Mouse (Mus musculus): ENCODE data around the gene Cfap221. TPM values are rescaled to one million over a fixed set of nuclear protein-coding genes. Genes with fewer than 3 reads are reported as not detected.

The Cfap221 gene
- not detected in 2 replicates for polyA plus RNA-seq (2015; fragmentation: Nextera tagmentation; extraction: Ambion mirVana)

DNA sequence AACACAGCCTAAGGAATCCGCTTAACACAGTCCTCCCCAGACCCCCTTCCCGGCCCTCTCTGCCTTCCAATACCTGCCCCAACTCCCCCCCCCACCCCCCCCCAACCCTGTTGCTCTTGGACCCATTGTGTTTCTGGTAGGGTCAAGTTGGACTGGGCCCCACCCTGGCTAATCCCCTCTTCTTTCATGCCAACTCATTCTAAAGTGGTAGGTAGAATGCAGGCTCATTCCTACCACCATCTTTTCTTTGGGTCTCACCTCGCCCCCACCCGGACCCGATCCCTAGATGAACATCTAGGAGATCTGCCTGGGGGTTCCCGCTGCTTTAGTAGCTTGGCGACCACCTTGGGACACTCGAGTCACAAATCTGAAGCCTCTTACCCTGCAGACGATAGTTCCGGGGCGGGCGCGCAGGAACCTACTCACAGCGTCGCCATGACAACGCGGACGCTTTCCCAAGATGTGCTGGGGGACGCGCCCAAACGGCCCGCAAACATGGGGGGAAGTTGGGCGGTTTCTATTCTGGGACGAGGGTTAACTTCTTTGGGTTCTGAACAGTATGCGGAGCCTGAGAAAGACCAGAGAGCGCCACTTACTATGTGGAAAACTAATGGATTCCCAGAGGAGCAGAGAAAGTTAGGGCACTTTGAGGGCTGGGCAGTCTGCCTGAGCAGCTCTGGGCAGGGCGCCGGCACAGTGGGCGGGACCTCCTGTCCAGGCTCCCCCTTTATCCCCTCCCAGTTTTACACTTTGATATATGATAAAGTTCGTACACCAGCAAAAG, at the start of gene Cfap221:
Gene Cfap221, minus strand, starts transcription at position 437 of the 784 bp plus-strand sequence.
- H3K9ac ChIP-seq: no peak within 1 kb of the TSS
- H3K27ac ChIP-seq: no peak within 1 kb of the TSS
- no peaks in the 10 kb centered on the region for H3K36me3 ChIP-seq
- H3K9me3 ChIP-seq (replicated peaks): no peaks in the 10 kb centered on the region
- 0 out of 2 replicates have a peak, but pooled peaks cover 2% of the 10 kb centered on the region for H3K27me3 ChIP-seq
- peak; percentile 80 for ATAC-seq (ENCODE audit: low read depth)
- peak; percentile 26 for DNase-seq
- 5% methylated on average over 30 of the region's 30 CpGs for WGBS (ENCODE audit: insufficient replicate concordance)
- peak within 1 kb of the TSS; percentile 64 for H3K4me2 ChIP-seq
- peaks cover 8% of the 10 kb centered on the region for H3K4me1 ChIP-seq (replicated peaks)
- peak within 1 kb of the TSS; percentile 54 for H3K4me3 ChIP-seq (replicated peaks)

DNA sequence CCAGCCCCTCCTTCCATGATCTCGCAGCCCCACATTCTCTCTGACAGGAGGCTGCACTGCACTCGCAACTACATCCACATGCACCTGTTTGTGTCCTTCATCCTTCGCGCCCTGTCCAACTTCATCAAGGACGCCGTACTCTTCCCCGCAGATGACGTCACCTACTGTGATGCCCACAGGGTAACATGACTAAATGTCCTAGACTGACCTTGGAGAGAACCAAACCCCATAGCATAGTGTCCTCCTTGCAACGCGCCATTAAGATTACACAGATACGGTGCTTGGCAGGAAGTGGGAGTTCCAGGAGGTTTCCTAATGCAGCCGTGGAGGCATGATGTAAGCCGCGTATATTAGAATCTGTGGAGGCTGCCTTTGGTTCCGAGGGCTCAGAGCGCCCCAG, 47.5 kb upstream of the Cfap221 start:
- ATAC-seq (ENCODE audit: low read depth): no peak
- 62% methylated on average over 16 of the region's 16 CpGs for WGBS (ENCODE audit: insufficient replicate concordance)
- H3K4me2 ChIP-seq: no peak overlapping the region
- H3K4me3 ChIP-seq (replicated peaks): no peak overlapping the region
- DNase-seq: no peak
- H3K4me1 ChIP-seq (replicated peaks): no peaks in the 10 kb centered on the region
- no peak overlapping the region for H3K9ac ChIP-seq
- H3K9me3 ChIP-seq (replicated peaks): no peaks in the 10 kb centered on the region
- no peaks in the 10 kb centered on the region for H3K36me3 ChIP-seq
- no peaks in the 10 kb centered on the region for H3K27me3 ChIP-seq
- no peak overlapping the region for H3K27ac ChIP-seq

DNA sequence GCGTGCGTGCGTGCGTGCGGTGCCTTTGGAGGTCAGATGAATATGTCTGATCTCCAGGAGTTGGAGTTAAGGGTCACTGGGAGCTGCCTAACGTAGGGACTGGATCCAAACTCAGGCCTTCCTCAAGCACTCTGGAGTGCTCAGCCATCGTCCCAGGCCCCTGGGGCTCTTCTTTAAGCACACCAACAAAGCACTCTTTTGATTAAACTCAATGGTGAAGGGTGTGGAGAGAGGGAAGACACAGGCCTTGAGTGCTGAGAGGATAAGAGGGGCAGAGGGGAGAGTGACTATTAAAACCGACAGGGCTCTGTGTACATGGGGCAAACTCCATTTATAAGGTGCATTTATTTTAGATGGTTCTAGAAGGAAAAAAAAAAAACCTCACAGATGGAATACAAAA, 45.4 kb upstream of the Cfap221 start:
- H3K27ac ChIP-seq: no peak overlapping the region
- no peak overlapping the region for H3K4me2 ChIP-seq
- H3K27me3 ChIP-seq: no peaks in the 10 kb centered on the region
- ATAC-seq (ENCODE audit: low read depth): no peak
- no peak overlapping the region for H3K4me3 ChIP-seq (replicated peaks)
- no peak for DNase-seq
- no peaks in the 10 kb centered on the region for H3K36me3 ChIP-seq
- H3K9me3 ChIP-seq (replicated peaks): no peaks in the 10 kb centered on the region
- 77% methylated on average over 8 of the region's 8 CpGs for WGBS (ENCODE audit: insufficient replicate concordance)
- peaks cover under 1% of the 10 kb centered on the region; the same call in 1 of the 2 replicates for H3K4me1 ChIP-seq (replicated peaks)
- no peak overlapping the region for H3K9ac ChIP-seq

DNA sequence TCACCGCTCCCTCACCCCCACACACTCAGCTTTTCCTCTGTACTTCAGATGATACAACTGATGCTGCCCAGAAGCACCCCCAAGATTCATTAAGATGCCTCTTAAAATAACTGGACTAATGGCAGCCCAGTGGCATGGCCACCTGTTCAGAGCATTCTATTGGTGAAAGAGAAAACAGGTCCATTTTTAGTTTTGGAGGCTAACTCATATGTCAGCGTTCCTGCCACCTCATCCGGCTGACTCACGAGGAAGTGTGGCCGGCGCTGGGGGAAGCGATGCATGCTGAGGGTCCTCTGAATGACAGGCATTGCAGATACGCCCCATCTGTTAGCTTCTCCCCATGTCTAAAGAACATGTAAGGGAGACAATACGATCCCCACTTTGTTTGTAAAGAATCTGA, 41.6 kb upstream of the Cfap221 start:
- no peak overlapping the region for H3K4me2 ChIP-seq
- no peaks in the 10 kb centered on the region for H3K36me3 ChIP-seq
- no peak overlapping the region for H3K27ac ChIP-seq
- DNase-seq (no peak), ATAC-seq (ENCODE audit: low read depth) (no peak)
- H3K4me3 ChIP-seq (replicated peaks): no peak overlapping the region
- H3K9ac ChIP-seq: no peak overlapping the region
- peaks cover 6% of the 10 kb centered on the region; the same call in 1 of the 2 replicates for H3K4me1 ChIP-seq (replicated peaks)
- 46% methylated on average over 9 of the region's 9 CpGs for WGBS (ENCODE audit: insufficient replicate concordance)
- no peaks in the 10 kb centered on the region for H3K9me3 ChIP-seq (replicated peaks)
- H3K27me3 ChIP-seq: no peaks in the 10 kb centered on the region

DNA sequence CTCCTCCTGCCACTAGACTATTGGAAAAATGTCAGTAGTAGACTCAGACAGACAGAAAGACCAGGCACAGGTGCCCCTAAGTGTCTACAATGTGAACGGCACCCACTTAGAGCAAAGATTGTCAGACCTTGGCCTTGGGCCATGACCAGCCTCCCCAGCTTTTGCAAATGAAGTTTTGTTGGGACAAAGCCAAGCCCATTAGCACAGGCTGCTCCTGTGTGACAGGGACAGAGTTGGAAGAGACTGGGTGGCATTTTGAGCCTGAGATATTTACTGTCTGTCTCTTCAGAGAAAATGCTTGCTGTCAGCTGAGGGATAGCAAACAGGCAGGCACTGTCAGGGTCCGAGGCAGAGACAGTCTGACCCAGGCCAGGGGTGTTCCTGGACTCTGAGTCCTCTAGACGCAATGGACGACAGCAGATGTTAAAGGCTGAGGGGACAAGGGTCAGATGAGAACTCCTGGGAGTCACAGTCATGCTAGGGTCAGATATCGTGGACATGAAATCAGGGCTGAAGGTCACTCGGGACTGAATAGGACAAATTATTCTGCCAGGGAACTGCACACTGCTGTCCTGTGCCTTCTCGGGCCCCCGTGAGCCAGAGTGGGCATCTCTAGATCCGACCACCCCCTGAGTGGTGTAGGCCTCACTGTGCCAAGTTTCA, 40.1 kb upstream of the Cfap221 start:
- ATAC-seq (ENCODE audit: low read depth) (no peak), DNase-seq (no peak)
- H3K9ac ChIP-seq: no peak overlapping the region
- no peak overlapping the region for H3K4me2 ChIP-seq
- no peak overlapping the region for H3K27ac ChIP-seq
- no peaks in the 10 kb centered on the region for H3K27me3 ChIP-seq
- H3K4me1 ChIP-seq (replicated peaks): peaks cover 11% of the 10 kb centered on the region; the same call in 1 of the 2 replicates
- no peak overlapping the region for H3K4me3 ChIP-seq (replicated peaks)
- H3K36me3 ChIP-seq: no peaks in the 10 kb centered on the region
- WGBS (ENCODE audit: insufficient replicate concordance): 47% methylated on average over 9 of the region's 9 CpGs
- H3K9me3 ChIP-seq (replicated peaks): no peaks in the 10 kb centered on the region

DNA sequence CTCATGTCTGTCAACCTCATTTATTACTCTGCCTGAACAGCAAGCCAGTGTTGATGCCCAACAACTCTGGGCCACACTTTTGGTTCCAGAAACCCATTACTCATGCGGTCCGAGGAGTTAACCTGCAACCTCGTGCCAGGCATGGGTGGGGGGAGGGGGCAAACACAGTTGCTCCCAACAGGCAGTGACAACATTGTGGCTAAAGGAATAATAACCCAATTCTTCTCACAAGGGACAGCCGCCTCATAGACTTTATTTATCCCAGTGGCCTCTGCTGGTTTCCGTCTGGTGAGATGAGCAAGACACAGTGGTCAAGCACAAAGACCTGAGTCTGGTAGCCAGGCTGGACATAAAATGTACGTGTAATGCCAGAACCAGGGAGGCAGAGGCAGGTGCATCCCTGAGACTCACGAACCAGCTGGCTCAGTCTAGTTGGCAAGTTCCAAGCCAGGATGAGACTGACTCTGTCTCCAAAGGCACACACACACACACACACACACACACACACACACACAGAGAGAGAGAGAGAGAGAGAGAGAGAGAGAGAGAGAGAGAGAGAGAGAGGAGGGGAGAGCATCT, 38.5 kb upstream of the Cfap221 start:
- H3K4me1 ChIP-seq (replicated peaks): peaks cover 11% of the 10 kb centered on the region; the same call in 1 of the 2 replicates
- no peak for DNase-seq
- H3K4me2 ChIP-seq: no peak overlapping the region
- H3K9me3 ChIP-seq (replicated peaks): no peaks in the 10 kb centered on the region
- H3K36me3 ChIP-seq: no peaks in the 10 kb centered on the region
- H3K27ac ChIP-seq: no peak overlapping the region
- H3K27me3 ChIP-seq: no peaks in the 10 kb centered on the region
- no peak overlapping the region for H3K4me3 ChIP-seq (replicated peaks)
- WGBS (ENCODE audit: insufficient replicate concordance): 58% methylated on average over 7 of the region's 7 CpGs
- no peak for ATAC-seq (ENCODE audit: low read depth)
- no peak overlapping the region for H3K9ac ChIP-seq

DNA sequence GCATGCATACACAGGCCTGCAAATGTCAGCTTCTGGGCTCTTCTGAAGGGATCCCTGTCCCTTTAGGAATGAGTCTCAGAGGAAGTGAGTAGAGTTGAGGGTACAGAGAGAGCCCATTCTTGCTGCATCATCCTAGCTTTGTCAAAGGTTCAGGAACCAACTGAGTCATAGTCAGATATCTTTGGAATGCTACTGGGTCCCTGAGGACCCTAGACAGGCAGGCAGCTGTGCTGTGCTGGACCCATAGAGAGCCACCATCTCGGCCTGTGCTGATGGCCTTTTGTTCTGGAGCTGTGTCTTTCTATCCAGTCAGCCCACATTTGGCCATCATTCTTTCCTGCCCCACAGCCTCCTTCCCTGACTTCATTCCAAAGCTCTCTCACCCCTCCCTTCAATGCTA, 37.8 kb upstream of the Cfap221 start:
- H3K9ac ChIP-seq: no peak overlapping the region
- no peaks in the 10 kb centered on the region for H3K27me3 ChIP-seq
- H3K4me1 ChIP-seq (replicated peaks): peaks cover 11% of the 10 kb centered on the region; the same call in 1 of the 2 replicates
- no peak overlapping the region for H3K4me2 ChIP-seq
- no peaks in the 10 kb centered on the region for H3K36me3 ChIP-seq
- ATAC-seq (ENCODE audit: low read depth): no peak
- DNase-seq: no peak
- no peaks in the 10 kb centered on the region for H3K9me3 ChIP-seq (replicated peaks)
- H3K27ac ChIP-seq: no peak overlapping the region
- 71% methylated on average over 1 of the region's 1 CpGs for WGBS (ENCODE audit: insufficient replicate concordance)
- H3K4me3 ChIP-seq (replicated peaks): no peak overlapping the region

DNA sequence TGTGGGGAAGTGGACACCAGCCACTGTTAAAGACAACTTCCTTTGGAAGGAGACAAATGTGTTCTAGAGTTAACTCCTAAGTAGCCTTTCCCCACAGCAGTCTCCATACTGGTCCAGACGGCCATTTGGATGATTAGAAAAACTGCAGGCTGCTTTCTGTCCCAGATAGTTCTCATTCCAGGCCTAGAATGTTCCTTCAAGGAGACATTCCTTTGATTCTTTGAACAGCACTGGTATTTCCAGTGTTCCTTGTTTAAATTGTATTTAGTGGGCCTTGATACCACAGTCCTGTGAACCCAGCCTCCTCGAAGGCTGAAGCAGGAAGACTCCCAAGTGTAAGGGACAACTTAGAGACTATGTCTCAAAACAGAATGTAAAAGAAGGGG, 36.4 kb upstream of the Cfap221 start:
- no peaks in the 10 kb centered on the region for H3K9me3 ChIP-seq (replicated peaks)
- H3K4me2 ChIP-seq: no peak overlapping the region
- no peaks in the 10 kb centered on the region for H3K36me3 ChIP-seq
- WGBS (ENCODE audit: insufficient replicate concordance): 56% methylated on average over 2 of the region's 2 CpGs
- no peak overlapping the region for H3K9ac ChIP-seq
- ATAC-seq (ENCODE audit: low read depth) (no peak), DNase-seq (no peak)
- no peaks in the 10 kb centered on the region for H3K27me3 ChIP-seq
- peaks cover 11% of the 10 kb centered on the region; the same call in 1 of the 2 replicates for H3K4me1 ChIP-seq (replicated peaks)
- no peak overlapping the region for H3K4me3 ChIP-seq (replicated peaks)
- H3K27ac ChIP-seq: no peak overlapping the region

DNA sequence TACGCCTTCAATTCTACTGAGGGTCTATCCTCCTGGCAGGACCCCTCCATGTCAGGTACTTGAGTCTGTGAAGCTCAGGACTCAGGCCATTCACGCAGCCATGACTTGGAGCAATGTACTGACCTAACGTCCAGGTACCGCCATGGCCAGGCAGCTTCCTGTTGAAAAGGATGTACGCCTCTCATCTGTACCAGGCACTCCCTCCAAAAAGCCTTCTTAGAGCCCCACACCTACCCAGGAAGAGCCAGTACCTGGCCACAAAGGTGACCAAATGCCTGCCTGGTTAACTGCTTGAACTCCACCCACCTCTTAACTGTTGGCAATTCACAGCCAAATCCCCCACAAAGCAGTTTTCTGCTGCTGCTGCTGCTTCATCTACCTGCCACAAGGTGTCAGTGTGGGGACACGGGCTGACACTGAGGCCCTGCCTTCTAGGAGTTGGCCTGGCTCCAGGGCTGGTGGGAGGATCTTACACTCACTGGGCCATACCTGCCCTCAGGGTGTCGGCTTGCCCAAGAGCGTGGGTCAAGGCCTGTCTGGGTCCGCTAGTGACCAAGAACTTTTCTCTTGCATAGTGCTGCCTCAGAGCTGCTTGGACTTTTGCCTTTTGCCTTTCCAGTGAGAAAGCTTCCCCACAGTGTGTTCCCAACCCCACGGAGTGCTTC, 35.9 kb upstream of the Cfap221 start:
- Histone ChIP-seq H3K36me3 (no peaks in the 10 kb centered on the region), H3K27me3 (no peaks in the 10 kb centered on the region), H3K9me3 (replicated peaks) (no peaks in the 10 kb centered on the region), H3K27ac (no peak overlapping the region), H3K4me1 (replicated peaks) (peaks cover 11% of the 10 kb centered on the region; the same call in 1 of the 2 replicates), H3K9ac (no peak overlapping the region), H3K4me3 (replicated peaks) (no peak overlapping the region), H3K4me2 (no peak overlapping the region)
- peak; percentile 16 for DNase-seq
- 36% methylated on average over 10 of the region's 10 CpGs for WGBS (ENCODE audit: insufficient replicate concordance)
- ATAC-seq (ENCODE audit: low read depth): peak; percentile 73

DNA sequence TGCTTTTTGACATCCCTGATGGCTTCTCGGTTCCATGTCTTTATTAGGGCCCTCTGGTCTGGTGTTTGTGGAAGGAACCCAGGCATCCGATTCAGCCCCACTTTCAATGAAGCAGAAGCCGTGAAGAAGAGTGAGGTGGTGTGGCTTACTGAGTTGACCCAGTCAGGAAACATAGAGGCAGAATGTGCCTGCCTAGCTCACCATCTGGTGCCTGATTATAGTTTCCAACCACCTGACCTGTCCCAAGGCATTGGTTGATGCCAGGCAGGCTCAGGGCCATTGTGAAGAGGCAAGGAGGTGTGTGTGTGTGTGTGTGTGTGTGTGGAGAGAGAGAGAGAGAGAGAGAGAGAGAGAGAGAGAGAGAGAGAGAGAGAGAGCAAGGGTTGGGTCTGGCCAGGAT, 33.4 kb upstream of the Cfap221 start:
- no peaks in the 10 kb centered on the region for H3K36me3 ChIP-seq
- H3K9me3 ChIP-seq (replicated peaks): no peaks in the 10 kb centered on the region
- WGBS (ENCODE audit: insufficient replicate concordance): 59% methylated on average over 3 of the region's 3 CpGs
- no peaks in the 10 kb centered on the region for H3K27me3 ChIP-seq
- H3K4me3 ChIP-seq (replicated peaks): no peak overlapping the region
- H3K9ac ChIP-seq: no peak overlapping the region
- H3K4me1 ChIP-seq (replicated peaks): peaks cover 5% of the 10 kb centered on the region; the same call in 1 of the 2 replicates
- ATAC-seq (ENCODE audit: low read depth): no peak
- no peak overlapping the region for H3K27ac ChIP-seq
- H3K4me2 ChIP-seq: no peak overlapping the region
- DNase-seq: no peak

DNA sequence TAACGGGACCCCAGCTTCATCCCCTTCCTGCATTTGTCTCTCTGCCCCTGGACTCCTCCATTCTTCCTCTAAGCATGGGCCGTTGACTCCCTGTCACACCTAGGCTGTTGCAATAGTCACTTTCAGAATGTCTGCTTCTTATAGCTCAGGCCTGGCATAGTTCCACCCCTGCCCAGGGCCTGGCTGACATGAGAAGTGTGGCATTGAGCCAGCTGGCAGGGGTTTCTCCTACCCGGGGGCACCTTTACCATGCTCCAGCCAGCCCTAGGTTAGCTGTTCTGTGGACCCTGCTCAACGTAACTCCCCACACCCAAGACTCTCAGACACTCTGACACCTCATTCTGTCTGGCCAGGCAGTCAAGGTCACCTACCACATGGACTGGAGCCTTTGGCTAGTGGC, 30.7 kb upstream of the Cfap221 start:
- Histone ChIP-seq H3K4me2 (no peak overlapping the region), H3K9me3 (replicated peaks) (no peaks in the 10 kb centered on the region), H3K27me3 (no peaks in the 10 kb centered on the region), H3K36me3 (no peaks in the 10 kb centered on the region), H3K4me3 (replicated peaks) (no peak overlapping the region), H3K27ac (no peak overlapping the region), H3K9ac (no peak overlapping the region), H3K4me1 (replicated peaks) (peaks cover 8% of the 10 kb centered on the region; the same call in 1 of the 2 replicates)
- DNase-seq: no peak
- no peak for ATAC-seq (ENCODE audit: low read depth)
- 44% methylated on average over 4 of the region's 4 CpGs for WGBS (ENCODE audit: insufficient replicate concordance)

Measured in liver, embryonic 13.5 days (tissue).